Mouse (Mus musculus): Measurements from ENCODE around the gene Slc6a11.

The Slc6a11 gene

DNA sequence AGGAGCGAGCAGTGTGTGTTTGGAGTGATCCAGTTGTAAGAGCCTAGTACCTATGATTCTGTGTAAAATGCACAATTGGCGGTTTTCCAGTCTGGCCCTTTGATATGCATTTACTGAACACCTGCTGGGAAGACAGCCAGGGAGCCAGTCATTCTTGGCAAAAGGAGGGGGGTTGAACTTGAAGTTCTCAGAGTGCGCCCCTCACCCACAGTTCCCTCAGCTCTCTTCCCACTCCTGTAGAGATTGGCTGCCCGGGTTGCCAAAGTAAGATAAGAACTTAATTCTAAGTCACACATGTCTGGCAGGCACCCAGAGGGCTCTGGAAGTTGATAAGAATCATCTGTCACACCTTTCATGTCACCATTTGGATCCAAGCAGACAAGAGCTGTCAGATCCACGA is 133.4 kb downstream of the Slc6a11 start:
- no peak for DNase-seq (ENCODE audit: low spot score in 2 of 2)

DNA sequence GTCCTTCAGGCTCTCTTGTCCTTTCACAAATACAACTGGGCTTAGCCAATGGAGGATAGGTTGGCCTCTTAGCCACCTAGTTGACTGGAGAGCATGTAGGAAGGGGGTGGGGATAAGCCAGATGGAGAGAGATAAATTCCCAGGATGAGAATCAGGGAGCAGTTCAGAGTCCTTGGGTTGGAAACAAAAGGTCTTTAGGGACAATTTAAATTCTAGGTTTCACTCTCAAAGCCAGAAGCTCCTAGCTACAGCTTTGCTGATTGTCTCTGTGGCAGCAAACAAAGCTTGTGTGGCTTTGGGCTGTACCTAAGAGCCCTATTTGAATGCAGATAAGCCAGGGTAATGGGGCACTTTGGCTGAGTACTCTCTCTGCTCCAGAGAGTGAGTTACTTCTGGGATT is 135.2 kb downstream of the Slc6a11 start:
- no peak for DNase-seq (ENCODE audit: low spot score in 2 of 2)

DNA sequence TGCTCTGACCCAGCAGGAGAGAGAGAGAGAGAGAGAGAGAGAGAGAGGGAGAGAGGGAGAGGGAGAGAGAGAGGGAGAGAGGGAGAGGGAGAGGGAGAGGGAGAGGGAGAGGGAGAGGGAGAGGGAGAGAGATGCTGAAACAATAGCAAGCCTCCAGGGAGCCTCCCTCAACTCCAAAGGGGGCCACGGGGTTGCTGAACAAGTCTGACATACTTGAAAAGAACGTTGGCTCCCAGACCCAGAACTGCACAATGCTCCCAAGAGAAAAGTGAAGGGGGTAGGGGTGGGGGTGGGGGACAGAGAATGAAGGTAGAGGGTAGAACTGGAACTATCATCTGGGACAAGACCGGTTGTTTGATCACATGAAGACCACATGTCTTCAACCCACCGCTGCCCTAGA is 136.9 kb downstream of the Slc6a11 start:
- no peak for DNase-seq (ENCODE audit: low spot score in 2 of 2)

DNA sequence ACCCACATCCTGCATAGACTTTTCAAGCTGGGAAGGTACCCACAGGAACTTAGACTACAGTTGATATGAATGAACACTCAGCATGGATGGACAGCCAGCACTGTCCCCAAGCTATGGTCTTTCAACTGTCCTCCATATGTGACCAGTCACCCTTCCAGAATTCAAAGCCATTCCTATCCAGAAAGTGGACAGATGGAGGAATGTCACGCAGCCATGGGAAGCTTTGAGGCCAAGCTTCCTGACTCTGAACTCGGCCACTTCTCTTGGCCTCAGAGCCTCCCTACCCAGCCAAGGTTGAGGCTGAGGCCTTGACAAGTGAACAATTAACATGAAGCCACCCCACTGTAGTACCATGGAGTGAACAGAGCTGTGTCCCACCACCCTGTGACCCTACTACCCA is 138.5 kb downstream of the Slc6a11 start:
- no peak for DNase-seq (ENCODE audit: low spot score in 2 of 2)

DNA sequence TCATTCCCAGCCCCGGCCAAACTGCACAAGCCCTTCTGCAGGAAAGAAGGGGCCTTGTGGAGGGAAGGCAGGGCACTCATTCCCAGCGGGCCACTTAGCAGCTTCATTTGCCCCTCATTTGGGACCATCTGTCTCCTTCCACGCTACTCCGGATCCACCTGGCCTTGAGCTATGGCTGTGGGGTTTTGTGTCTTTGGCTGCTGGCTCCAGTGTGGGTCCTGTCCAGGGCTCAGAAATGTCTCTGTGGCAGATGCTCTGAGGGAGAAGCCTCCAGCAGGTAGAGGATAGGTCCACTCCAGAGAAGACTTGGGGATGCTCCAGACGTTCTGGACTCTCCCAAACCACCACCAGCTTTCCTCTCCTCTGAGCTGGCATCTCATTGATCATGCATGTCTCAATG is 139.8 kb downstream of the Slc6a11 start:
- no peak for DNase-seq (ENCODE audit: low spot score in 2 of 2)

DNA sequence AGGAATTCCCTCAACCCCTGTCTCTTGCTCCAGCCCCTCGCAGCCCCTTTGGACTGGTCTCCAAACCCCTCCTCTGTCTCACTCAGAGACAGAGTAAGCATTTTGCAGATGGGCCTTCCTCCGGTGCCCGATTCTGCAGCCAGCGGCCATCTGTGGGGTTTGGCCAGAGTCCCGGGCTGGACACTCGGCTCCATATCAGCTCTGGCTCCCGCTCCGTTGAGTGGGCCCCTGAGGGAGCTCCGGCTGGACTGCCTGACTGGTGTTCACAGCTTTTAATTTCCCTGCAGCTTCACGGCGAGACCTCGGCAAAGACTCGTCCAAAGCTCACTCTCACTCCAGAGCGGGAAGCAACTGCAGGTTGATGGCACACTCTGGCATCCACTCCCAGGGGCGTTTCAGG is 141.2 kb downstream of the Slc6a11 start:
- peak in 1 of 2 experiments; percentile 81 for DNase-seq (ENCODE audit: low spot score in 2 of 2)

DNA sequence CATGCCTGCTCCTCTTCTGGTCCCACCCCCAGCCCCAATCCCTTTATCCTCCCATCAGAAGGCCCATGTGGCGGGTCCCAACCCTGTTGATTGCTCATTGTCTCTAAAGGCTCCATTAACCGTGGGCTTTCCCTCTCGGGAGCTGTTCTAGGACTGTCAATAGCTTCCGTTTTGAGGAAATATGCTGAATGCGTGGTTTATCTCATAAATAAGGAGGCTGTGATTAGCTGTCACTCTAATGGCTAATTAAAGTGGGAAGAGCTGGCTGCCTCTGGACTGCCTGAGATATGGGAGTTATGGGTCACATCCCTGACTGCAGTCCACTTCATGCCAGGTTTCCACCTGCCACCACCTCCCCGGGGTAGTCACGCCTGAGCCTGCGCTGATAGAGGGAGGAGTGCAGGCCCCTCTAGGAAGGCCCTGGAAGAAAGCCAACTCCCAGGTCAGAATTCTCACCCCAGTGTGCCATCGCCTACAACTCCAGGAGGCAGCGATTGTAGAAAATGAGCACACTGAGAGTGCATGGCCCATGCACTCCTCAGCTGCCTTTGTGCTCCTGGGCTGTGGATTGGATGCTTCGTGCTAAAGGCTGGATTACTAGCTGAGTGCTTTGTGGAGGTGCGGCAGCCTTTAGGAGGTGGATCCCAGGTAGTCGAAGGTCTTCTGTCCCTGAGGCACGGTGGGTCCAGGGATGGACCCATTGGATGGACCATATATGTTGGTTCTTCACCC is 143.1 kb downstream of the Slc6a11 start:
- DNase-seq (ENCODE audit: low spot score in 2 of 2): no peak

DNA sequence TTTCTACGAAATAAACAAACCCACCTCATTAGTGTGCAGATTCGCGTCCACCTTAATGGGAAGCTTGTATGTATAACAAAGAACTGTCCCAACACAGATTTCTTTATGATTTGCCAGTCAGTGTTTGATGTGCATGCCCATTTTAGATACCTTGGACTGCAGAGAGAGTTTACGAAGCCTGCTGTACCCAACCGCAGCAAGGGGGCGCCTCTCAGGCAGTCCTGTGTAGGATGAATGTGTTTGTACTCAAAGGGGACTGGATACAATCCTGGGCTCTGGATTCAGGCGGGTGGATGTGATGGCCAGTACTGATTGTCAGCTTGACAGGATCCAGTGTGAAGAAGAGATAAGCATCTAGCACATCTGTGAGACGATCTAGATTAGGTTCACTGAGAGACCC is 144.8 kb downstream of the Slc6a11 start:
- DNase-seq (ENCODE audit: low spot score in 2 of 2): no peak

DNA sequence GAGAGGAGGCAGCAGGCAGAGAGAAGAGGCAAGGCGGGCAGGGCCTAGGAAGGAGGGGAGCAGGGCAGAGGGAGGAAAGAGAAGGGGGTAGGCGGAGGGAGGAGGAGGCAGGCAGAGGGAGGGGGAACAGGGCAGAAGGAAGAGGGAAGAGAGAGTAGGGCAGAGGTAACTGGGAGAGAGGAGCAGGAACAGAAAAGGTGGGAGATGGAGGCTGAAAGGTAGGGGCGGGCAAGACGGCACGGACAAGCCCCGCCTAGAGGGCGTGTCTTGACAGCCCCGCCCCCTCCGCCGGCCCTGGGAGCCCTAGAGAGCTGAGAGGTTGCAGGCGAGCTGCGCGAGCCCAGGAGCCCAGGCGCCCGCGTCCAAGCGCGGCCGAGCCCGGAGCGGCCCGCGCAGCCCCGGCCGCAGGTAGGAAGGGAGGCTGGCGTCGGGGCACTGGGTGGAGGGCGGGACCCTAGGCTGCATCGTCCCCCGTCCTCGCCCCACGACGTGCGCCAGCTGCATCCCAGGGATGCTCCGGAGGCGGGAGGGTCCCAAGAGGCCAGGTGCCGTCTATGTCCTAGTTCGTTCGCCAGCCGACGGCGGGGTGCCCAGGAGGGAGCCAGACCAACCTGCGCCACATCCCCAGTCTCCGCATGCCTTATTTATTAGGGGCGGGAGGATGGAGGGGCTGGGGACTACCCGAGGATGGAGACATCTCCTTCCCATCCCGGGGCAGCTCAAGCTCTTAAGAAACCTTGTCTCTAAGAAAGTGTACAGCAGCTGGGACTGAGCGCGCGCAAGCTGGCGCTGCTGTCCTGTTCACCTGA is 151.6 kb downstream of the Slc6a11 start, which contains the start of gene Slc6a1:
Slc6a1 (plus strand) TSS at position 167 of the 809 bp plus-strand sequence.
- peak; percentile 61 to 76 for DNase-seq (ENCODE audit: low spot score in 2 of 2)

DNA sequence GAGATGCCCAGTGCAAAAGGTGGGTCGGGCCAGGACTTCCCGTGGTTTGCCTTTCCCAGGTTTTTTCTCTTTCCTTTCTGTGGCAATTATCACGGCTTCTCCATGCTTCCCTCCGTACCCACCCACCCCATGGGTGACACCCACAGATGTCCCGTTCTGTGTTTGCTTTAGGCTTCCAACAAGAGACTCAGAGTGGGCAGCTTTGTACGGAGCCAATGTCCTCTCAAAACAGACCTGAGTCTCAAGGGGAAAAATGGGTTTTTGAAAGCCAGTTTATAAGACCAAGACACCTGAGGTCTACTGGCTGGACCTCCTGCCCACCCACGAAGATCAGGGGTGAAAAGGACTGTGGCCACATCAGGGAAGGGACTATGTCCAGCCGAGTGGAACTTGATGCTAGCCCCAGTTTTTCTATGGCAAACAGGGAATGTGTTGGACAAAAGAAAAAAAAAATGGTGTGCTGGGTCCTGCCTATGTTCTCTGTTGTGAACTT is 152.3 kb downstream of the Slc6a11 start:
- DNase-seq (ENCODE audit: low spot score in 2 of 2): no peak

DNA sequence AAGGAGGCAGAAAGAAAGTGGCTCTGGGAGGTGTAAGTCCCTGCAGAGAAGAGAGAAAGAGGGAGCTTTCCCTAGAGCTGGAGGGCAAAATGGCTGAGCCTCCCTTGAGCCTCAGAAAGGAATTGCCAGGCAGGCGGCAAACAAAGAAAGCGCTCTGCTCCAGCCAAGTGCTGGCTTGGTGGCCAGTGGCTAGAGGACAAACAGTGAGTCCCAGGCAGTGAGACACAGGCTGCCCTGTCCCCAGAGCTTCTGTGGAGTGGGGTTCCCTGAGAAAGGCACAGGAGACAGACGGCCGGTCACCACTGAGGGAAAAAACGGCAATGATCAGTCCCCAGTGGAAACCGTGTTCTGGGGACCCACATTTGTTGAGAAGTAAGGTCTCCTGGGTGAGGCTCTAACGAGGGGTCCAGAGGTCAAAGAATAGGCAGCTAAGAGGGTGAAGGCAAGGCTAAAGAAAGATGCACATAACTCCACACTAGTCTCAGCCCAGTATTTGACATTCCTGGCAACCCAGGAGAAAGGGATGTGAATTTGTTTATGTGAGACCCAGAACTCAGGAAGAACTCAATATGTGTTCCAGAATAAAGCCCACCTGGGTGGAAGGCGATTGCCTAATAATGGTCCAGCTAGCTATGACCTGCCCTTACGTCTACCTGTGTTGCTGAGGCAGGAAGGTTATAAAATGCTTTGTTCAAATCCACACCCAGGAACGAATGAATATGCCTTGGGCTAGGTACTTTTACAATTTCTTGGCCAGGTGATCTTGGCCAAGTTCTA is 153.1 kb downstream of the Slc6a11 start:
- no peak for DNase-seq (ENCODE audit: low spot score in 2 of 2)

DNA sequence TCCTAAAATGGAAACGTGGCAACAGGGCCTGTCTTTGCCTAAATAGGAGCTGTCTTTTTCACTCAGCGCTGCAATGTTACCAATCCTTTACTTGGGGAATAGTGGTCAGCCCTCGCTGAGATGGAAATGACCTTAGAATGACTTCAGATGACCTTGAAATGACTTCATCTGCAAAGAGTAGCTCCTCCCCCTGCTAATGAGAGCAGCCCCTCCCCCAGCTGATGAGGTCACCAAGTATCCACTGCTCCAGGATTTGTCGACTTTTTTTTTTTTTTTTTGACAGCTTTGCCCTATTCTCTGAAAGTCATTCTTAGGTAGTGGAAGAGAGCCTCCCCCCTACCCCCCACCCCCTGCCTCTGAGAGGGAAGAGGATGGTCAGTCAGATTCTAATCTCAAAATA is 154.4 kb downstream of the Slc6a11 start:
- no peak for DNase-seq (ENCODE audit: low spot score in 2 of 2)

DNA sequence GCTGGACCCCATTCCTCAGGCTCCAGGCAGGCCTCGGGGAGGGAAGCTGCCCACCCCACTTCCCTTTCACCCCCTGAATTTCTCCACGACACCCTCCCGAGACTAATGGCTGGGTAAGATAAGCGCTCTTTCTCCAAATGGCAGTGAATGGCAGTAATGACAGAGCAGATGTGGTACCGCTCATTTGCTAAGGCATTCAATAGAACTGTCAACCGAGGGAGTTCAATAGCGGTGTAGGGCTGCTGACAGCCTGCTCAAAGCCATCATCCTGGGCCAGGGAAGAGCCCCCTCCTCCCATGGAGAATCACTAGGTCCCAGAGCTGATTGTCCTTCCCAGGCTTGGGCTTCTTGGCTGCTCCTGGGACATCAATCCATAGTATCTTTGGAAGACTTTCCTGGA is 158.1 kb downstream of the Slc6a11 start:
- DNase-seq (ENCODE audit: low spot score in 2 of 2): no peak

DNA sequence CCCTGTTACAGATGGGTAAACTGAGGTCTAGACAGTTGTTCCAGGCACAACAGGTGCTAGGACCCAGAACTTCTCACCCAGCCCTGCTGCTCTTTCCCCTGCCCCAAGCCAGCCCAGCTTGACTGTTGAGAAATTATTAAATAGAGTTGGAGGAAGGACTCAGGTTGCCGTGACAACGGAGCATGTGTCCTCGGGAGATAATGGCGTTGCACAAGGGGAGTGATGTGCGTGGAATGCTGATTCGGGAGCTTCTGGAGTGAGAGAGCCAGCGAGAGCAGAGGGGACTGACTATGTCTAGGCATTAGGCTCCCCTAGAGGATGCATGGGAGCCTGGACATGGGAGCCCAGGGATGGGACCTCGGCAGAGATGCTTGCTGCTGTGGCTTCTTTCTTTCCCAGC is 159.1 kb downstream of the Slc6a11 start:
- peak; percentile 65 to 74 for DNase-seq (ENCODE audit: low spot score in 2 of 2)

DNA sequence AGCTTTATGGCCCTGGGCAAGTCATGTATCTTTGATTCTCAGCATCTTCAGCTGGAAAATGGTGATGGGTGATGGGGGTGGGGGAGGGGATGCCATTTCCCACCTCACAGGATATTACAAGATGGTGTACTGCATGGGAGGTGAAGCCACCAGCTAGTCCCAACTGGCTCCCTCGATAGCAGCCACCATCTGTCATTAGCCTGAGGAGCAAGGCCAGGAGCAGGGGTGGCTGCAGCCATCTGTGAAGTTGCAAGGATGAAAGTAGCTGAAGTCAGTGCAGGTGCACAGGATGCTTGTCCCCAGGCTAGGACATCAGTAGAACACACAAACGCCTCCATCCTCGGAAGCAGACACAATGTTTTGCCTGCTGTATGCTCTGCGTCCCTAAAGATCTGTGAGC is 159.9 kb downstream of the Slc6a11 start:
- no peak for DNase-seq (ENCODE audit: low spot score in 2 of 2)

DNA sequence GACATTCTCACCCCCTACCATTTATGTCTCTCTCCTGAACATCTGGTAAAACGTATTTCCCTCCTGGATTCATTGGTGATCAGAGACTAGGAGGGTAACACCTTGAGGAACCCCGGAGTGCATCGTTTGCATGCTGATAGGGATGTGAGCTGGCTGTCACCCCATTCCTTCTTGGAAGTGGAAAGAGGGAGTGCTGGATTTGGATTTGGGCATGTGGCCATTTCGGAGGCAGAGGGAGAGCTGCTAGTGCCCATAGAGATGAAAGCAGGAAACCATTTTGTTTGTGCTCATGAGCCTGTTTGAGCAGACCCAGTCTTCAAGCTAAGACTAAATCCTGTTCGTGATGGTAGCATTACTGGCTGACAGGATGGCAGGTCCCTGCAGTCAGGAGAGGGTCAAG is 160.4 kb downstream of the Slc6a11 start:
- peak in 1 of 2 experiments; percentile 47 for DNase-seq (ENCODE audit: low spot score in 2 of 2)

DNA sequence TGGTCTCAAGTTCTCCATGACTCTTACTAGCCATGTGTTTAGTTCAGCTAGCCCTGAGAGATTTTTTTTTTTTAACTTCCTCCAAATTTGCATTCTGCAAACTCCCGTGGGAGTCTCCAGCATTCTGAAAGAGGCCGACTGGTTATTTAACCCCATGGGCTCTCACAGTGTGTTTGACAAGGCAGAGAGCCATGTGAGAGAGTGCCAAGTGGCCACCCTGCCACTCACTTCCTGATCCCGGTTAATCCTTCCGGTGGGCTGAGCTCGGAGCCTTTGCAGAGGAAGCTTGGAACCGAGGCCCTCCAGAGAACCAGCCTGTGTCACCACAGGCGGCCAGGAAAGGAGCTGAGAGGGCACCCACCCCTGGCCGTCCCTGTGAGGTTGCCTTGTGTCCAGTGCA is 162.5 kb downstream of the Slc6a11 start:
- DNase-seq (ENCODE audit: low spot score in 2 of 2): no peak

DNA sequence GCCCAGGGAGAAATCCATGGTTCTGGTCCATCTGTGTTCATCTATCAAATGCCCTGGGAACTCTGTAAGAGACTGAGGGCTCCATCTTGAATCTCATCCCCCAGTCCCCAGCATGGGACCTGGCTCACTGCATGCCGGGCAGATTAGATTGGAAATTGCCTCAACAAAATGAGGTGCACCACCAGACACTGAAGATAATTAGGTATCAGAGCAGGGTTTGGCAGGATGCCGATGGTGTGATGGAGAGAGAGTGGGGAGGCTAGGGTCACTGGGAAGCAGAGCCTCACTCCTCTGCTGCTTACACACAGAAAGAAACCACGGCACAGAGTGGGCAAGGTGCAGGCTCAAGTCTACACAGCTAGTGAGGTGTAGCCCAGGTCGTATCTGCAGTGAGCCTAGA is 164.0 kb downstream of the Slc6a11 start:
- DNase-seq (ENCODE audit: low spot score in 2 of 2): no peak

DNA sequence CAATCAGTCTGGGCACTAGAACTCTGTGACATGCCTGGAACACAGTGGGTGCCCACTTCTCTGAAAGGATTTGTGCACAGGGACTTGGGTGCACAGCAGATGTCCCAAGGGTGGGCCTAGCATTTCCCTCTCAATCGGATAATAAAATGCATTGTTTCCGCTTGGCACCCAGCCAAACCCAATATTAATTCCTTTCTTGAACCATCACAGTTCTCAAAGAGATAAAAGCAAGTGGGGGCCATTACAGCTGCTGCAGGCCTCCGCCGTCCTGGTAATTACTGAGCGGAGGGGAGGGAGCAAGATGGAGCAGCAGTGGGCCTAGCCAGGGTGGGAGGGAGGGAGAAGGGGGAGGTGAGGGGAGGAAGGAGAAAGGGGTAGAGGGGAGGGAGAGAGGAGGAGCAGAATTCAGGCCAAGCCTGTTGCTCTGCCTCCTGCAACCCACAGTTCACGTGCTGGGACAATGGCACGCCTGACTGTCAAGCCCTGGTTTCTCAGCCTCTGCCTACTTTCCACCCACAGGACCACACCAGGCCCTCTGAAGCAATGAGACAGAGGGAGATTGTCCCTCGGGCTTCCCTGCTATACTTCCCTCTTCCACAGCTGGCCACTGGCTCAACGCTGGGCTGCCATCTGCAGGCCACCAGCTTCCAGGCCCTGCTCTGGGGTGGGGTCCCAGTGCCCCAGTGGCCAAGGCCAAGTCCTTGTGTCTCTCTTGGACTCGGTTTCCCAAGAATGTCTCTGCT is 166.4 kb downstream of the Slc6a11 start:
- no peak for DNase-seq (ENCODE audit: low spot score in 2 of 2)
